Mouse (Mus musculus): ENCODE results near the gene Ptprg. TPM values are rescaled to one million over a fixed set of nuclear protein-coding genes. Genes with fewer than 3 reads are reported as not detected.

Ptprg gene
- polyA plus RNA-seq, 1 experiment from 2014 or later, result 27.1 TPM

GRCm38 (mm10) chr14:12084076-12084475 is 530.7 kb downstream of the Ptprg start:
- H3K27me3 ChIP-seq (replicated peaks; ENCODE audit: control insufficient read depth, insufficient read depth, low read length), result no peaks in the 10 kb centered on the region
- no peaks in the 10 kb centered on the region for H3K9me3 ChIP-seq (replicated peaks; ENCODE audit: control insufficient read depth, low read length)
- H3K4me1 ChIP-seq (ENCODE audit: control insufficient read depth, insufficient read depth, low read length), result peaks cover 12% of the 10 kb centered on the region; the same call in 1 of the 2 replicates
- no peaks in the 10 kb centered on the region for H3K36me3 ChIP-seq (ENCODE audit: control insufficient read depth, insufficient read depth, low read length)
- whole genome bisulfite sequencing, result 69% methylated on average over 4 of the region's 4 CpGs
- ATAC-seq (no peak), DNase-seq (ENCODE audit: low spot score) (no peak)
- H3K4me3 ChIP-seq (ENCODE audit: low read depth, low read length), result no peak overlapping the region
- no peak overlapping the region for H3K27ac ChIP-seq (ENCODE audit: low read depth, low read length)
- H3K4me2 ChIP-seq (ENCODE audit: low read length), result no peak overlapping the region
- no peak overlapping the region for H3K9ac ChIP-seq (ENCODE audit: low read length)

GRCm38 (mm10) chr14:12085078-12085477 is 531.7 kb downstream of the Ptprg start:
- Histone ChIP-seq H3K27me3 (replicated peaks; ENCODE audit: control insufficient read depth, insufficient read depth, low read length) (no peaks in the 10 kb centered on the region), H3K9ac (ENCODE audit: low read length) (no peak overlapping the region), H3K4me2 (ENCODE audit: low read length) (no peak overlapping the region), H3K27ac (ENCODE audit: low read depth, low read length) (no peak overlapping the region), H3K9me3 (replicated peaks; ENCODE audit: control insufficient read depth, low read length) (no peaks in the 10 kb centered on the region), H3K4me1 (ENCODE audit: control insufficient read depth, insufficient read depth, low read length) (peaks cover 12% of the 10 kb centered on the region; the same call in 1 of the 2 replicates), H3K36me3 (ENCODE audit: control insufficient read depth, insufficient read depth, low read length) (no peaks in the 10 kb centered on the region), H3K4me3 (ENCODE audit: low read depth, low read length) (no peak overlapping the region)
- WGBS, result 88% methylated on average over 4 of the region's 4 CpGs
- ATAC-seq, result no peak
- no peak for DNase-seq (ENCODE audit: low spot score)

GRCm38 (mm10) chr14:12086167-12086566 is 532.8 kb downstream of the Ptprg start:
- DNase-seq (ENCODE audit: low spot score), result peak; percentile 81
- no peaks in the 10 kb centered on the region for H3K36me3 ChIP-seq (ENCODE audit: control insufficient read depth, insufficient read depth, low read length)

GRCm38 (mm10) chr14:12089954-12090353 is 536.6 kb downstream of the Ptprg start:
- no peak overlapping the region for H3K27ac ChIP-seq (ENCODE audit: low read depth, low read length)
- H3K4me3 ChIP-seq (ENCODE audit: low read depth, low read length), result no peak overlapping the region
- H3K9ac ChIP-seq (ENCODE audit: low read length), result no peak overlapping the region
- no peaks in the 10 kb centered on the region for H3K27me3 ChIP-seq (replicated peaks; ENCODE audit: control insufficient read depth, insufficient read depth, low read length)
- H3K36me3 ChIP-seq (ENCODE audit: control insufficient read depth, insufficient read depth, low read length), result no peaks in the 10 kb centered on the region
- ATAC-seq (no peak), DNase-seq (ENCODE audit: low spot score) (no peak)
- no peak overlapping the region for H3K4me2 ChIP-seq (ENCODE audit: low read length)
- H3K4me1 ChIP-seq (ENCODE audit: control insufficient read depth, insufficient read depth, low read length), result 0 out of 2 replicates have a peak, but pooled peaks cover 7% of the 10 kb centered on the region
- H3K9me3 ChIP-seq (replicated peaks; ENCODE audit: control insufficient read depth, low read length), result no peaks in the 10 kb centered on the region

More at GRCm38 (mm10) chr14:12086167-12086566, 532.8 kb downstream of the Ptprg start:
- WGBS, result 13% methylated on average over 5 of the region's 5 CpGs
- H3K4me1 ChIP-seq (ENCODE audit: control insufficient read depth, insufficient read depth, low read length), result peaks cover 12% of the 10 kb centered on the region; the same call in 1 of the 2 replicates
- no peaks in the 10 kb centered on the region for H3K9me3 ChIP-seq (replicated peaks; ENCODE audit: control insufficient read depth, low read length)
- no peaks in the 10 kb centered on the region for H3K27me3 ChIP-seq (replicated peaks; ENCODE audit: control insufficient read depth, insufficient read depth, low read length)
- no peak overlapping the region for H3K9ac ChIP-seq (ENCODE audit: low read length)
- no peak overlapping the region for H3K27ac ChIP-seq (ENCODE audit: low read depth, low read length)
- H3K4me3 ChIP-seq (ENCODE audit: low read depth, low read length), result no peak overlapping the region
- H3K4me2 ChIP-seq (ENCODE audit: low read length), result no peak overlapping the region
- peak; percentile 72 for ATAC-seq

GRCm38 (mm10) chr14:12091730-12092129 is 538.4 kb downstream of the Ptprg start:
- H3K27ac ChIP-seq (ENCODE audit: low read depth, low read length), result no peak overlapping the region
- ATAC-seq, result no peak
- H3K4me1 ChIP-seq (ENCODE audit: control insufficient read depth, insufficient read depth, low read length), result no peaks in the 10 kb centered on the region
- no peak overlapping the region for H3K4me2 ChIP-seq (ENCODE audit: low read length)
- H3K4me3 ChIP-seq (ENCODE audit: low read depth, low read length), result no peak overlapping the region
- no peak overlapping the region for H3K9ac ChIP-seq (ENCODE audit: low read length)
- H3K9me3 ChIP-seq (replicated peaks; ENCODE audit: control insufficient read depth, low read length), result no peaks in the 10 kb centered on the region
- 73% methylated on average over 3 of the region's 3 CpGs for WGBS
- DNase-seq (ENCODE audit: low spot score), result no peak
- H3K27me3 ChIP-seq (replicated peaks; ENCODE audit: control insufficient read depth, insufficient read depth, low read length), result no peaks in the 10 kb centered on the region
- H3K36me3 ChIP-seq (ENCODE audit: control insufficient read depth, insufficient read depth, low read length), result no peaks in the 10 kb centered on the region

- H3K27me3 ChIP-seq (replicated peaks; ENCODE audit: control insufficient read depth, insufficient read depth, low read length), result no peaks in the 10 kb centered on the region
- H3K4me3 ChIP-seq (ENCODE audit: low read depth, low read length), result no peak overlapping the region
- DNase-seq (ENCODE audit: low spot score), result no peak
- 73% methylated on average over 12 of the region's 12 CpGs for WGBS
- no peak for ATAC-seq
- H3K27ac ChIP-seq (ENCODE audit: low read depth, low read length), result no peak overlapping the region
- H3K9ac ChIP-seq (ENCODE audit: low read length), result no peak overlapping the region
- H3K4me1 ChIP-seq (ENCODE audit: control insufficient read depth, insufficient read depth, low read length), result no peaks in the 10 kb centered on the region
- no peaks in the 10 kb centered on the region for H3K9me3 ChIP-seq (replicated peaks; ENCODE audit: control insufficient read depth, low read length)
- H3K4me2 ChIP-seq (ENCODE audit: low read length), result no peak overlapping the region
- H3K36me3 ChIP-seq (ENCODE audit: control insufficient read depth, insufficient read depth, low read length), result no peaks in the 10 kb centered on the region
These were observed 546.3 kb downstream of the Ptprg start for GRCm38 (mm10) chr14:12099390-12100333.

- no peak overlapping the region for H3K27ac ChIP-seq (ENCODE audit: low read depth, low read length)
- no peak overlapping the region for H3K9ac ChIP-seq (ENCODE audit: low read length)
- H3K4me3 ChIP-seq (ENCODE audit: low read depth, low read length), result no peak overlapping the region
- no peak overlapping the region for H3K4me2 ChIP-seq (ENCODE audit: low read length)
- DNase-seq (ENCODE audit: low spot score) (no peak), ATAC-seq (no peak)
- 77% methylated on average over 11 of the region's 11 CpGs for WGBS
- no peaks in the 10 kb centered on the region for H3K36me3 ChIP-seq (ENCODE audit: control insufficient read depth, insufficient read depth, low read length)
- no peaks in the 10 kb centered on the region for H3K27me3 ChIP-seq (replicated peaks; ENCODE audit: control insufficient read depth, insufficient read depth, low read length)
- H3K9me3 ChIP-seq (replicated peaks; ENCODE audit: control insufficient read depth, low read length), result no peaks in the 10 kb centered on the region
- no peaks in the 10 kb centered on the region for H3K4me1 ChIP-seq (ENCODE audit: control insufficient read depth, insufficient read depth, low read length)
These were observed 549.3 kb downstream of the Ptprg start for GRCm38 (mm10) chr14:12102389-12103325.

- no peak for ATAC-seq
- Histone ChIP-seq H3K27ac (ENCODE audit: low read depth, low read length) (no peak overlapping the region), H3K9ac (ENCODE audit: low read length) (no peak overlapping the region), H3K4me2 (ENCODE audit: low read length) (no peak overlapping the region), H3K27me3 (replicated peaks; ENCODE audit: control insufficient read depth, insufficient read depth, low read length) (no peaks in the 10 kb centered on the region), H3K9me3 (replicated peaks; ENCODE audit: control insufficient read depth, low read length) (no peaks in the 10 kb centered on the region), H3K36me3 (ENCODE audit: control insufficient read depth, insufficient read depth, low read length) (no peaks in the 10 kb centered on the region), H3K4me1 (ENCODE audit: control insufficient read depth, insufficient read depth, low read length) (no peaks in the 10 kb centered on the region), H3K4me3 (ENCODE audit: low read depth, low read length) (no peak overlapping the region)
- DNase-seq (ENCODE audit: low spot score), result no peak
- WGBS, result 86% methylated on average over 12 of the region's 12 CpGs
These were observed 551.2 kb downstream of the Ptprg start for GRCm38 (mm10) chr14:12104297-12105155.

All from forebrain, embryonic 14.5 days (tissue).